Mouse (Mus musculus) forebrain, embryonic 12.5 days (tissue): ENCODE results near the gene Mrpl38. TPM values are rescaled to one million over a fixed set of nuclear protein-coding genes. Genes with fewer than 3 reads are reported as not detected.
A peak's percentile ranks its signal among the peaks of the same experiment; 100 is the strongest.

Experiments
- ATAC-seq: fragments of 200-750 bp; cut with Nextera tagmentation; 2 replicates; pipeline ENCODE4 v1.8.0; 2017; ENCODE audit warnings: moderate TSS enrichment; ENCODE audit not compliant: low FRiP score
- H3K27ac ChIP-seq: fragments of 300-500 bp; sonication (generic); 2 replicates; pipeline ENCODE4 v1.5.1; 2016; ENCODE audit warnings: mild to moderate bottlenecking
- H3K27me3 ChIP-seq: fragments of 300-500 bp; sonication (generic); 2 replicates; pipeline ENCODE4 v1.6.1; 2016; ENCODE audit warnings: mild to moderate bottlenecking
- H3K36me3 ChIP-seq: fragments of 300-500 bp; sonication (generic); replicated peaks from 2 replicates; pipeline ENCODE4 v1.6.1; 2016; ENCODE audit warnings: mild to moderate bottlenecking
- H3K4me1 ChIP-seq: fragments of 300-500 bp; sonication (generic); 2 replicates; pipeline ENCODE4 v1.6.1; 2016
- H3K4me2 ChIP-seq: fragments of 300-500 bp; sonication (generic); 2 replicates; pipeline ENCODE4 v1.6.1; 2016; ENCODE audit warnings: mild to moderate bottlenecking, moderate library complexity
- H3K4me3 ChIP-seq: fragments of 300-500 bp; sonication (generic); replicated peaks from 2 replicates; pipeline ENCODE4 v1.5.1; 2016; ENCODE audit warnings: mild to moderate bottlenecking
- H3K9ac ChIP-seq: fragments of 300-500 bp; sonication (generic); 2 replicates; pipeline ENCODE4 v1.6.1; 2016; ENCODE audit warnings: mild to moderate bottlenecking
- H3K9me3 ChIP-seq: fragments of 300-500 bp; sonication (generic); 2 replicates; pipeline ENCODE4 v1.6.1; 2016
- WGBS: fragments of 180-500 bp; shearing (Covaris S2); methylation state at CpG from one replicate; pipeline ENCODE4 v1.1.7; 2016; 5-methylcytosine and 5-hydroxymethylcytosine counted together
- polyA plus RNA-seq: library from polyadenylated mRNA; unstranded; fragments of >200 nt; fragmentation: Nextera tagmentation; extraction: Ambion mirVana; gene quantifications from 2 replicates; pipeline ENCODE4 v1.2.1, GENCODE M21; 2016

The Mrpl38 gene
- polyA plus RNA-seq, 1 experiment from 2014 or later: 90.5 TPM

- H3K36me3 ChIP-seq: peaks cover 45% of the 10 kb centered on the region
- peaks cover 36% of the 10 kb centered on the region for H3K4me1 ChIP-seq
- H3K9ac ChIP-seq: no peak overlapping the region
- no peak overlapping the region for H3K4me3 ChIP-seq
- H3K27ac ChIP-seq: no peak overlapping the region
- WGBS: 89% methylated on average over 10 of the region's 10 CpGs
- ATAC-seq: no peak
- no peaks in the 10 kb centered on the region for H3K9me3 ChIP-seq
- 0 out of 2 replicates have a peak, but pooled peaks cover 7% of the 10 kb centered on the region for H3K27me3 ChIP-seq
- H3K4me2 ChIP-seq: no peak overlapping the region
These were observed 4.5 kb downstream of the Mrpl38 start for GRCm38 (mm10) chr11:116134171-116134570.

- H3K9ac ChIP-seq: no peak overlapping the region
- 86% methylated on average over 5 of the region's 5 CpGs for WGBS
- no peak overlapping the region for H3K27ac ChIP-seq
- peaks cover 33% of the 10 kb centered on the region for H3K4me1 ChIP-seq
- H3K9me3 ChIP-seq: no peaks in the 10 kb centered on the region
- ATAC-seq: no peak
- H3K4me3 ChIP-seq: no peak overlapping the region
- H3K36me3 ChIP-seq: peaks cover 45% of the 10 kb centered on the region
- 0 out of 2 replicates have a peak, but pooled peaks cover 9% of the 10 kb centered on the region for H3K27me3 ChIP-seq
- H3K4me2 ChIP-seq: no peak overlapping the region
These were observed 5.2 kb downstream of the Mrpl38 start for GRCm38 (mm10) chr11:116133497-116133896.

- Histone ChIP-seq H3K9ac (no peak overlapping the region), H3K4me2 (no peak overlapping the region), H3K36me3 (peaks cover 45% of the 10 kb centered on the region), H3K9me3 (no peaks in the 10 kb centered on the region), H3K4me1 (peaks cover 35% of the 10 kb centered on the region), H3K4me3 (no peak overlapping the region), H3K27ac (no peak overlapping the region), H3K27me3 (0 out of 2 replicates have a peak, but pooled peaks cover 9% of the 10 kb centered on the region)
- 89% methylated on average over 16 of the region's 16 CpGs for WGBS
- ATAC-seq: no peak
These were observed 6.0 kb downstream of the Mrpl38 start for GRCm38 (mm10) chr11:116132366-116133333.

DNA sequence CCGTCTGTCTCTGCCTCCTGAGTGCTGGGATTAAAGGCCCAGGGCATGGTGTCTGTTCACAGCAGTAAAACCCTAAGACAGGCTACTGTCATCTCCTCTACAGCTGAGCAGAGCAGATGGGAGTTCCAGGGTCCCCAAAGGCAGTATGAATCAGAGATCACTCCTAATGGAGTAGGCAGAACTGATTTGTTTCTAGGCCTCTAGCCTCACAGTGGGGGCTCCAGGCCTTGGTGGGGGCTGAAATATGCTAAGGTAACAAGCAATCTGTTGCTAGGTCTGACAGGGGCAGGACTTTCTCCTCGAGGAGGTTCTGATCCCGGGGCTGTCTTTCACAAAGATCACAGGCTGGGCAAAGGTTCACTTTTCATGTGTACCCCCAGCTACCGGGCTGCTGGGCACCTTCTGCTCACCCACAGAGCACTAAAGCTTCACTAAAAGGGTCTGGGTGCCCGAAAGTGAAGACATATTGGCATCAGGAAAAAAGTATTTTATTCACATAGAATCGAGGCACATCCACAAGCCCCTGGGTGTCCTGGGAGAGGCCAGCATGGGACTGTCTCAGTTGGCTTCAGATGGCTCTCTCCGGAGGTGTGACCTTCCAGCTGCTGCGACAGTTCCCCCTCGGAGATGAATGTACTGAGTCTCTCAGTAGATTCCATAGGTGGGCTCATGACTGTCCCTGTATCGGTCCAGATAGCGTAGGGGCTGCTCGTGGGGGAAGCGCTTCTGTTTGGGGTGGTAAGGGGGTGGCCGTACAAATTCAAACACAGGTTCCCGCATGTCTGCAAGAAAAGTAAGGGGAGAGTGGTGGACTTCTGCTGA is 7.1 kb downstream of the Mrpl38 start:
- H3K27me3 ChIP-seq: 0 out of 2 replicates have a peak, but pooled peaks cover 9% of the 10 kb centered on the region
- 85% methylated on average over 15 of the region's 15 CpGs for WGBS
- peak overlapping the region; percentile 69; the same call in 1 of the 2 replicates for H3K9ac ChIP-seq
- peak overlapping the region; percentile 53 for H3K4me3 ChIP-seq
- H3K4me2 ChIP-seq: peak overlapping the region; percentile 83
- H3K9me3 ChIP-seq: no peaks in the 10 kb centered on the region
- no peak overlapping the region for H3K27ac ChIP-seq
- no peak for ATAC-seq
- H3K36me3 ChIP-seq: peaks cover 45% of the 10 kb centered on the region
- H3K4me1 ChIP-seq: peaks cover 34% of the 10 kb centered on the region

- WGBS: 1% methylated on average over 69 of the region's 69 CpGs
- Histone ChIP-seq H3K4me1 (peaks cover 34% of the 10 kb centered on the region), H3K4me3 (peak within 1 kb of the TSS; percentile 53), H3K27me3 (0 out of 2 replicates have a peak, but pooled peaks cover 9% of the 10 kb centered on the region), H3K9me3 (no peaks in the 10 kb centered on the region), H3K4me2 (peak within 1 kb of the TSS; percentile 83), H3K27ac (peak within 1 kb of the TSS; percentile 87), H3K9ac (peak within 1 kb of the TSS; percentile 69), H3K36me3 (peaks cover 44% of the 10 kb centered on the region)
- peak; percentile 90 for ATAC-seq
These were observed 8.0 kb downstream of the Mrpl38 start, which contains the start of gene Trim65 for GRCm38 (mm10) chr11:116130488-116131205. TSS of gene Trim65 (minus strand) at chr11:116131128.

- H3K4me1 ChIP-seq: peaks cover 34% of the 10 kb centered on the region
- peak overlapping the region; percentile 69 for H3K9ac ChIP-seq
- 0 out of 2 replicates have a peak, but pooled peaks cover 9% of the 10 kb centered on the region for H3K27me3 ChIP-seq
- peak overlapping the region; percentile 87 for H3K27ac ChIP-seq
- peak overlapping the region; percentile 53 for H3K4me3 ChIP-seq
- ATAC-seq: peak; percentile 37
- WGBS: 44% methylated on average over 8 of the region's 8 CpGs
- peaks cover 42% of the 10 kb centered on the region for H3K36me3 ChIP-seq
- H3K9me3 ChIP-seq: no peaks in the 10 kb centered on the region
- H3K4me2 ChIP-seq: peak overlapping the region; percentile 83
These were observed 8.6 kb downstream of the Mrpl38 start for GRCm38 (mm10) chr11:116129993-116130487.

GRCm38 (mm10) chr11:116129091-116129790 is 9.4 kb downstream of the Mrpl38 start:
- H3K9me3 ChIP-seq: no peaks in the 10 kb centered on the region
- H3K9ac ChIP-seq: 0 out of 2 replicates have a peak overlapping the region, but pooled peaks have one; percentile 69
- H3K27me3 ChIP-seq: 0 out of 2 replicates have a peak, but pooled peaks cover 9% of the 10 kb centered on the region
- 81% methylated on average over 9 of the region's 9 CpGs for WGBS
- H3K27ac ChIP-seq: no peak overlapping the region; the same call in 1 of the 2 replicates
- no peak overlapping the region for H3K4me3 ChIP-seq
- peaks cover 34% of the 10 kb centered on the region for H3K36me3 ChIP-seq
- no peak overlapping the region for H3K4me2 ChIP-seq
- no peak for ATAC-seq
- H3K4me1 ChIP-seq: peaks cover 34% of the 10 kb centered on the region

DNA sequence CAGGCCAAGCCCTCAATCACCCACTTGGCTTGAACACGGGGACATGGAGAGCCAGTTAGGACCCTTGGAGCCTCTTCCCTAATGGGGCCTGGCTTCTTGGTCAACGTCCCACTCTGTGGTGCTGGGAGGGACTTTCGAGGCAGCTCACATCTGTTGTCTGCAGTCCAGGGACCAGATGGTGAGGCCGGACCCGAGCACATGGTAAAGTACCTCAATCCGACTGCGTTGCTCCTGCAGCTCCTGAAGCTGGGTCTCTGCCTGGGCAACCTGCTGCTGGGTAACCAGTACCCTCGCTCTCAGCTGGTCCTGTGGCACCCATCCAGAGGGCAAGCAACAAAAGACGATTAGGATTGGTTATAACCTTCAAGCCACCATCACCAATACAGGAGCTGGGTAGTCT is 10.7 kb downstream of the Mrpl38 start:
- peaks cover 22% of the 10 kb centered on the region for H3K36me3 ChIP-seq
- no peak for ATAC-seq
- no peak overlapping the region for H3K4me3 ChIP-seq
- peak overlapping the region; percentile 46; the same call in 1 of the 2 replicates for H3K27ac ChIP-seq
- no peaks in the 10 kb centered on the region for H3K9me3 ChIP-seq
- WGBS: 81% methylated on average over 9 of the region's 9 CpGs
- peaks cover 34% of the 10 kb centered on the region for H3K4me1 ChIP-seq
- no peak overlapping the region for H3K4me2 ChIP-seq
- H3K27me3 ChIP-seq: 0 out of 2 replicates have a peak, but pooled peaks cover 9% of the 10 kb centered on the region
- no peak overlapping the region for H3K9ac ChIP-seq

DNA sequence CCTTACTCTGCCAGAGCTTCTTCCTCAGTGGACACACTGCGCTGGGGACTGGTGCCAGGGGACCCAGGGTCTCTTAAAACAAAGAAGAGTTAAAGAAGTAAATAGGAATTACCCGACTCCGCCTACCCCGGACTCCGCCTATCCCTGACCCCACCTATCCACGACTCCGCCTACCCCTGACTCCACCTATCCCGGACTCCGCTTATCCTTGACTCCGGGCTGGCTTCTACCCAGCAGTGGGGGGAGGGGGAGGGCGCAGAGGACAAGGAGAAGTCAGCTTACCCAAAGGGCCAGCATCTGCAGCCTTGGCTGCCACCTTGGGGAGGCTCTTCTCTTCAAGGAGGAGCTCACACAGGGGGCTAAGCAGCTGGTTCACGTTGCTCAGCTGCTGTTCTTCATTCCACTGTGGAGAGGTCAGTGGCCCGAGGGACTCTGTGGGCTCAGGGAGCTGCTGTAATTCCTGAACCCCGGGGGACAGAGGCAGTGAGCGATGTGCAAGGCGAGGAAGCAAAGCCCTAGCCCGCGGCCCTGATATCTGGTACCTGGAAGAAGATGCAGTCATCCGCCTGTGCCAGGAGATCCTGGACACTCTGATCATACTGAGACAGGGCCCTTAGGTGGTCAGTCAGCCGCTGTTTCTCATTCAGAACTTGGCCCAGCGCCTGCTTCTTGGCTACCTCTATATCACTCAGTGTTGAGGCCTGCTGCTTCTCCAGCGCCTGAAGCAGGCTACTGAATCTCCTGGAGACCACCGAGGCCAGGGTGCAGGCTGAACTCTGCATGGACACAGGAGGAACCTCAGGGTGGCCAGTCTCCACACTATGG is 11.3 kb downstream of the Mrpl38 start, which contains the start of gene Trim47:
Gene Trim47, minus strand, starts transcription at position 55 of the 825 bp plus-strand sequence.
- H3K27ac ChIP-seq: peak within 1 kb of the TSS; percentile 46; the same call in 1 of the 2 replicates
- ATAC-seq: no peak
- H3K4me3 ChIP-seq: no peak within 1 kb of the TSS

DNA sequence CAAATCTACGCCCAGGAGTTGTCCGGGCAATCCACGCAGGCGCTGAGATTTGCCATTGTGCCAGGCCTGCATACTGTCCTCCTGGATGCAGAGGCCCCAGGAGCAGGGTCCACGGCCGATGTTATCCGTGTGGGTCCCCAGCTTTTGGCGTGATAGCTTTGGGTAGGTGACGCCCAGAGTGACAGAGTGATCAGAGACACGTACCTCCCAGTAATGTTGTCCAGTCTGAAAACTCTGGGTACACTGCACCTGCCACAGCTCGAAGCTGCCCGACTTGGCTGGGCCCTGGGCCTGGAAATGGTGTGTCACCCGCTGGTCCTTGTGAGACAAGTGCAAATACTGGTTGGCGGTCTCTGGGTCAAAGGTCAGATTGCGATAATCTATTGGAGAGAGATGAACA is 12.4 kb downstream of the Mrpl38 start:
- Histone ChIP-seq H3K27me3 (0 out of 2 replicates have a peak, but pooled peaks cover 7% of the 10 kb centered on the region), H3K4me2 (no peak overlapping the region), H3K36me3 (peaks cover 5% of the 10 kb centered on the region), H3K27ac (no peak overlapping the region), H3K4me1 (peaks cover 29% of the 10 kb centered on the region), H3K9ac (no peak overlapping the region), H3K4me3 (no peak overlapping the region), H3K9me3 (no peaks in the 10 kb centered on the region)
- 94% methylated on average over 15 of the region's 15 CpGs for WGBS
- ATAC-seq: no peak

More for the DNA sequence above, 11.3 kb downstream of the Mrpl38 start, which contains the start of gene Trim47:
- 0 out of 2 replicates have a peak, but pooled peaks cover 9% of the 10 kb centered on the region for H3K27me3 ChIP-seq
- WGBS: 23% methylated on average over 23 of the region's 23 CpGs
- H3K36me3 ChIP-seq: peaks cover 16% of the 10 kb centered on the region
- H3K9me3 ChIP-seq: no peaks in the 10 kb centered on the region
- peak within 1 kb of the TSS; percentile 22 for H3K4me2 ChIP-seq
- H3K9ac ChIP-seq: no peak within 1 kb of the TSS
- peaks cover 34% of the 10 kb centered on the region for H3K4me1 ChIP-seq
